Mouse (Mus musculus) stomach, postnatal 0 days (tissue): Measurements from ENCODE around the gene Fgfr2.

ENCODE experiments used
- CTCF ChIP-seq: IDR thresholded peaks from 2 replicates; pipeline ENCODE4 v1.5.1; 2016; ENCODE audit warnings: antibody characterized with exemption, low read depth, mild to moderate bottlenecking, moderate library complexity
- EP300 ChIP-seq: optimal IDR thresholded peaks from 2 replicates; pipeline ENCODE3; 2016; ENCODE audit warnings: antibody characterized with exemption

DNA sequence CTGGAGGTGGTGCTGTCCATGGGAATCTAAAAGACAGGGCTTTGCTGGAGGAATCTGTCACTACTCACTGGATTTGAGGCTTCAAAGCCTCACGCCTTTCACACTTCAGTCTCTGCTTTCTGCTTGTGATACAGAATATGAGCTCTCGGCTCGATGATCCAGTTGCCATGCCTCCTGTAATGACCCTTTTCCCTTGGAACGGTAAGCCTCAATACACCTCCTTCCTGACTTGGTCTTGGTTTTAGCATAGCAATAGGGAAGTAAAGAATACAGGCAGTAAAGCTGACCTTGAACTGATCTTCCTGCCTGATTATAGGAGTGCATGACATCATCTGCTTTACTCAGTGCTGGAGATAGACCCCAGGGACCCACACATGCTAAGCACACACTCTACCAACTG is 1017.8 kb downstream of the Fgfr2 start:
- TF ChIP-seq EP300 (no peak), CTCF (no peak)
